Mouse (Mus musculus) liver, adult (tissue): Measurements from ENCODE around the gene Plekha1.

Source experiments
- GATA4 ChIP-seq: IDR thresholded peaks from 2 replicates; pipeline ENCODE4 v1.6.1; 2014; ENCODE audit warnings: mild to moderate bottlenecking, low read length; ENCODE audit not compliant: insufficient replicate concordance

Gene Plekha1

GRCm38 (mm10) chr7:130894931-130895617 is 29.5 kb downstream of the Plekha1 start:
- TF ChIP-seq GATA4 = no peak

GRCm38 (mm10) chr7:130895618-130895945 is 30.0 kb downstream of the Plekha1 start:
- no peak for TF ChIP-seq GATA4

- TF ChIP-seq GATA4 = no peak
Observed at GRCm38 (mm10) chr7:130896064-130896463, 30.5 kb downstream of the Plekha1 start.

GRCm38 (mm10) chr7:130897201-130897600 is 31.6 kb downstream of the Plekha1 start:
- no peak for TF ChIP-seq GATA4

GRCm38 (mm10) chr7:130898373-130898772 is 32.8 kb downstream of the Plekha1 start:
- TF ChIP-seq GATA4 = no peak

- TF ChIP-seq GATA4 = no peak
Observed at GRCm38 (mm10) chr7:130900233-130900848, 34.8 kb downstream of the Plekha1 start.

GRCm38 (mm10) chr7:130902929-130903328 is 37.4 kb downstream of the Plekha1 start:
- no peak for TF ChIP-seq GATA4

GRCm38 (mm10) chr7:130903505-130904074 is 38.0 kb downstream of the Plekha1 start:
- no peak for TF ChIP-seq GATA4

- TF ChIP-seq GATA4 = no peak
Observed at GRCm38 (mm10) chr7:130904571-130905365, 39.2 kb downstream of the Plekha1 start.

GRCm38 (mm10) chr7:130910841-130911240 is 45.3 kb downstream of the Plekha1 start:
- TF ChIP-seq GATA4 = no peak

- TF ChIP-seq GATA4 = no peak
Observed at GRCm38 (mm10) chr7:130914693-130915363, 49.3 kb downstream of the Plekha1 start.

GRCm38 (mm10) chr7:130918260-130918659 is 52.7 kb downstream of the Plekha1 start:
- TF ChIP-seq GATA4 = no peak

GRCm38 (mm10) chr7:130922981-130923731 is 57.6 kb downstream of the Plekha1 start:
- no peak for TF ChIP-seq GATA4

- TF ChIP-seq GATA4 = no peak
Observed at GRCm38 (mm10) chr7:130930401-130930800, 64.8 kb downstream of the Plekha1 start.
